Mouse (Mus musculus): Measurements from ENCODE around the gene Mcm2.

- TF ChIP-seq MAFK (IDR thresholded peaks at IDR 0.05; ENCODE audit: insufficient replicate concordance, low read length) (no peak), USF2 (conservative IDR thresholded peaks at IDR 0.05; ENCODE audit: low read depth, low read length) (peak; percentile 94), ZKSCAN1 (IDR thresholded peaks at IDR 0.05; ENCODE audit: borderline replicate concordance, low read depth, low read length) (no peak), MXI1 (IDR thresholded peaks at IDR 0.05; ENCODE audit: low read depth, low read length) (peak; percentile 96), CTCF (conservative IDR thresholded peaks at IDR 0.05 in 1 of 2, IDR thresholded peaks at IDR 0.05 in 1 of 2; ENCODE audit: low read depth in 2 of 2, low read length in 2 of 2) (no peak), ZMIZ1 (IDR thresholded peaks at IDR 0.05; ENCODE audit: low read depth, low read length) (peak; percentile 93), UBTF (IDR thresholded peaks at IDR 0.05; ENCODE audit: low read depth, low read length) (no peak), GABPA (IDR thresholded peaks at IDR 0.05; ENCODE audit: insufficient replicate concordance, low read depth, low read length) (no peak), RAD21 (IDR thresholded peaks at IDR 0.05; ENCODE audit: low read depth, low read length) (no peak), JUN (IDR thresholded peaks at IDR 0.05; ENCODE audit: insufficient read depth, low read depth, low read length) (no peak), POLR2A (IDR thresholded peaks at IDR 0.05; ENCODE audit: low read depth, low read length) (peak; percentile 96)
These were observed at the start of gene Mcm2 for GRCm38 (mm10) chr6:88898534-88899048.
